Mouse (Mus musculus) lung, postnatal 36 days (tissue): ENCODE measurements at regions not wholly inside any gene's neighbourhood (a gene's known extent, or its start where the extent isn't known, plus 50 kb on each side); places are given as distances from the start of the nearest gene placed in this dataset.

Experiments
- DNase-seq: peaks from one replicate; pipeline ENCODE4 v3.0.0; 2022; ENCODE audit warnings: mixed read lengths

GRCm38 (mm10) chr19:14883707-14884421 is 286.0 kb upstream of the Tle4 start:
- no peak for DNase-seq

- DNase-seq = no peak
Measured at GRCm38 (mm10) chr19:14880818-14881217, 283.0 kb upstream of the Tle4 start.

- DNase-seq = no peak
Measured at GRCm38 (mm10) chr19:14873986-14874385, 276.1 kb upstream of the Tle4 start.

GRCm38 (mm10) chr19:14871178-14871867 is 273.5 kb upstream of the Tle4 start:
- DNase-seq = no peak

GRCm38 (mm10) chr19:14862654-14863468 is 265.0 kb upstream of the Tle4 start:
- peak; percentile 80 for DNase-seq

- no peak for DNase-seq
Measured at GRCm38 (mm10) chr19:14855036-14855435, 257.2 kb upstream of the Tle4 start.

GRCm38 (mm10) chr19:14853416-14853815 is 255.6 kb upstream of the Tle4 start:
- no peak for DNase-seq

- no peak for DNase-seq
Measured at GRCm38 (mm10) chr19:14849561-14849960, 251.7 kb upstream of the Tle4 start.

- no peak for DNase-seq
Measured at GRCm38 (mm10) chr19:14847120-14847519, 249.3 kb upstream of the Tle4 start.

GRCm38 (mm10) chr19:14835629-14836028 is 237.8 kb upstream of the Tle4 start:
- DNase-seq = no peak

GRCm38 (mm10) chr19:14816354-14816753 is 218.5 kb upstream of the Tle4 start:
- DNase-seq = no peak

GRCm38 (mm10) chr19:14806787-14807186 is 208.9 kb upstream of the Tle4 start:
- no peak for DNase-seq

GRCm38 (mm10) chr19:14802909-14803650 is 205.2 kb upstream of the Tle4 start:
- DNase-seq = no peak

- DNase-seq = no peak
Measured at GRCm38 (mm10) chr19:14801669-14802068, 203.8 kb upstream of the Tle4 start.

GRCm38 (mm10) chr19:14799002-14799401 is 201.2 kb upstream of the Tle4 start:
- peak; percentile 6 for DNase-seq

GRCm38 (mm10) chr19:14798417-14798816 is 200.6 kb upstream of the Tle4 start:
- DNase-seq = no peak

- DNase-seq = no peak
Measured at GRCm38 (mm10) chr19:14795910-14796309, 198.1 kb upstream of the Tle4 start.

GRCm38 (mm10) chr19:14789992-14790391 is 192.1 kb upstream of the Tle4 start:
- peak; percentile 32 for DNase-seq

GRCm38 (mm10) chr19:14788630-14789029 is 190.8 kb upstream of the Tle4 start:
- DNase-seq = no peak

- DNase-seq = no peak
Measured at GRCm38 (mm10) chr19:14786868-14787267, 189.0 kb upstream of the Tle4 start.

- peak; percentile 38 for DNase-seq
Measured at GRCm38 (mm10) chr19:14785661-14786060, 187.8 kb upstream of the Tle4 start.

GRCm38 (mm10) chr19:14777709-14778108 is 179.9 kb upstream of the Tle4 start:
- no peak for DNase-seq

GRCm38 (mm10) chr19:14777198-14777597 is 179.3 kb upstream of the Tle4 start:
- no peak for DNase-seq
